Mouse (Mus musculus) ES-Bruce4 (cell line): ENCODE data around the gene Nxpe4.

Experiments used
- CTCF ChIP-seq: IDR thresholded peaks from one replicate; pipeline ENCODE4 v1.8.1; 2011; ENCODE audit warnings: low read depth, low read length
- POLR2A ChIP-seq: IDR thresholded peaks from one replicate; pipeline ENCODE4 v1.8.1; 2011; ENCODE audit warnings: low read length; ENCODE audit not compliant: insufficient read depth

DNA sequence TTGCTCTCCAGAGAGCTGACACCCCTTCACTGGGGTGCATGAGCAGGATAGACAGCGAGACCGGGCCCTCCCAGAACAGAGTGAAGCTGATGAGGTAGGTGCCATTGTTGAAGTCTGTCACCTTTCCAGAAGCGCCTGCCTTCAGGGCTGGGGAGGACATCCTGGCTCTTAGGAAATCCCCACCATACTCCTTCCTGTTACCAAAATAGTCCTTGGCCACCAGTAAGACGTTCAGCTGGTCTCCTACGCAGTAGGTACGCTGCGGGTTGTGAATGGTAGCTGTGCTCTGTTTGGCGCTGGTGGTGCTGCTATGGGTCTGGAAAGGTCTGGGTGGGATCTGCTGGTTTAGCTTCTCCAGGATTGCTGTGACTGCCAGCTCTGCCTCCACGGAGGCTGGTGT is 164.5 kb downstream of the Nxpe4 start:
- TF ChIP-seq CTCF (no peak), POLR2A (no peak)
